In the genomic region with DNA sequence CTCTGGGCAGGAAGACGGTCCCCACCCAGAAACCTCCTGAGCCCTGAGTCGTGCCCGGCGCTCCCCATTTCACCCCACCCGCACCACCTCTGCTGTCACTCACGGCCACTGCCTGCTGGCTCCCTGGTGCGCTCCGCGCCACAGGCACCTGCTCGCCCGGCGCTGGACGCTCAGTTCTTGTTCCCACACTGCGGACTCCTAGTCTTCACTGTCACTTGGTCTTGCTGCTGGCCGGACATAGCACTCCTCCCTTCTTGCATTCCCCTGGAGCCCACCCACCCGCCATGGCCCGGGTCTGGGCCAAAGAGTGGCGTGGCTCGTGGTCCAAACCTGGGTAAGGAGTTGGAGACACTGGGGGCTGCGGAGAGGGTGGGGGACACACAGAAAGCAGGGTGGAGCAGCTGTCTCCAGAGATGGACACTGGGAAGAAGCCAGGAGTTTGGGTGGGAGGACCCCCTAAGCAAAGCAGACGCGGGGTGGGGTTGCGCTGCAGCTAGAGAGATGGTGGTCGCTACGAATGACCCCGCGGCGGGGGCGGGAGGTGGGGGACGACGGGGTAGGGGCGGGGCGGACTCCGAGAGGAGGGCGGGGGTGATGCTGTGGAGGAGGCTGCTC, we compare ENCODE assay signal across 8 mouse cellular contexts. TPM values are rescaled to one million over a fixed set of nuclear protein-coding genes. Genes with fewer than 3 reads are reported as not detected.
DNase-seq lines count a peak whose midpoint lies in the region; ATAC-seq and TF ChIP-seq lines count a peak whose summit lies in the region.

A gene (plus strand): TSS at position 233 of the 615 bp plus-strand sequence.

- peak within 1 kb of the TSS; percentile 95 for H3K4me2 ChIP-seq in forebrain, embryonic 13.5 days
- peak within 1 kb of the TSS; percentile 95 for H3K4me2 ChIP-seq in neural tube, embryonic 15.5 days

- peaks cover 30% of the 10 kb centered on the region for H3K4me1 ChIP-seq in heart, embryonic 10.5 days
- H3K4me1 ChIP-seq in E14TG2a.4 (replicated peaks; ENCODE audit: low read depth, low read length): peaks cover 39% of the 10 kb centered on the region
- peaks cover 39% of the 10 kb centered on the region for H3K4me1 ChIP-seq in forebrain, embryonic 13.5 days
- peaks cover 29% of the 10 kb centered on the region for H3K4me1 ChIP-seq in limb, embryonic 10.5 days
- peaks cover 49% of the 10 kb centered on the region for H3K4me1 ChIP-seq in neural tube, embryonic 15.5 days

- intact Hi-C loops in heart, postnatal 25 days (cut with DNase I): no loop called here

- 3% methylated on average over 34 of the region's 35 CpGs for WGBS in heart, embryonic 10.5 days
- 1% methylated on average over 25 of the region's 35 CpGs for WGBS in forebrain, embryonic 13.5 days
- WGBS in limb, embryonic 10.5 days: 3% methylated on average over 32 of the region's 35 CpGs
- WGBS in neural tube, embryonic 15.5 days: under 1% methylated on average over 25 of the region's 35 CpGs

- H3K27me3 ChIP-seq in heart, embryonic 10.5 days (ENCODE audit: insufficient read depth, poor library complexity, severe bottlenecking): peaks cover 86% of the 10 kb centered on the region
- peaks cover 84% of the 10 kb centered on the region for H3K27me3 ChIP-seq in E14TG2a.4 (ENCODE audit: insufficient read depth, low read length)
- peaks cover 58% of the 10 kb centered on the region for H3K27me3 ChIP-seq in forebrain, embryonic 13.5 days
- peaks cover 78% of the 10 kb centered on the region for H3K27me3 ChIP-seq in limb, embryonic 10.5 days (ENCODE audit: low read depth, poor library complexity, severe bottlenecking)
- peaks cover 6% of the 10 kb centered on the region for H3K27me3 ChIP-seq in neural tube, embryonic 15.5 days (replicated peaks)

- H3K9ac ChIP-seq in forebrain, embryonic 13.5 days: peak within 1 kb of the TSS; percentile 77
- H3K9ac ChIP-seq in neural tube, embryonic 15.5 days (replicated peaks): peak within 1 kb of the TSS; percentile 80

- peak; percentile 2; the same call in 1 of the 2 replicates for ATAC-seq in forebrain, embryonic 13.5 days
- no peak for ATAC-seq in neural tube, embryonic 15.5 days (ENCODE audit: low FRiP score)
- ATAC-seq in cerebellum, adult (ENCODE audit: insufficient number of reproducible peaks, low FRiP score, low TSS enrichment): no peak

- no peaks in the 10 kb centered on the region for H3K36me3 ChIP-seq in heart, embryonic 10.5 days
- no peaks in the 10 kb centered on the region for H3K36me3 ChIP-seq in E14TG2a.4 (ENCODE audit: insufficient read depth, low read length)
- H3K36me3 ChIP-seq in forebrain, embryonic 13.5 days (ENCODE audit: poor library complexity, severe bottlenecking): no peaks in the 10 kb centered on the region
- no peaks in the 10 kb centered on the region for H3K36me3 ChIP-seq in limb, embryonic 10.5 days
- H3K36me3 ChIP-seq in neural tube, embryonic 15.5 days: no peaks in the 10 kb centered on the region

- DNase-seq in heart, embryonic 10.5 days (ENCODE audit: low spot score): no peak
- no peak for DNase-seq in heart, postnatal 25 days (ENCODE audit: low spot score)
- peak; percentile 61 for DNase-seq in limb, embryonic 10.5 days (ENCODE audit: low spot score)
- DNase-seq in gastrocnemius, postnatal 10 days: no peak

- H3K9me3 ChIP-seq in heart, embryonic 10.5 days: no peaks in the 10 kb centered on the region
- H3K9me3 ChIP-seq in E14TG2a.4 (ENCODE audit: low read length): 0 out of 2 replicates have a peak, but pooled peaks cover 6% of the 10 kb centered on the region
- no peaks in the 10 kb centered on the region for H3K9me3 ChIP-seq in forebrain, embryonic 13.5 days (replicated peaks)
- H3K9me3 ChIP-seq in limb, embryonic 10.5 days (replicated peaks): no peaks in the 10 kb centered on the region
- H3K9me3 ChIP-seq in neural tube, embryonic 15.5 days (replicated peaks): no peaks in the 10 kb centered on the region

- peak within 1 kb of the TSS; percentile 44; the same call in 1 of the 2 replicates for H3K27ac ChIP-seq in heart, embryonic 10.5 days
- 0 out of 2 replicates have a peak within 1 kb of the TSS, but pooled peaks have one; percentile 19 for H3K27ac ChIP-seq in forebrain, embryonic 13.5 days
- H3K27ac ChIP-seq in limb, embryonic 10.5 days: peak within 1 kb of the TSS; percentile 64
- H3K27ac ChIP-seq in neural tube, embryonic 15.5 days (replicated peaks): peak within 1 kb of the TSS; percentile 76

- TF ChIP-seq CTCF in E14TG2a.4 (conservative IDR thresholded peaks at IDR 0.05; ENCODE audit: low read length): no peak

- peak within 1 kb of the TSS; percentile 67 for H3K4me3 ChIP-seq in heart, embryonic 10.5 days
- peak within 1 kb of the TSS; percentile 76 for H3K4me3 ChIP-seq in E14TG2a.4 (replicated peaks; ENCODE audit: low read length)
- H3K4me3 ChIP-seq in forebrain, embryonic 13.5 days: peak within 1 kb of the TSS; percentile 62
- H3K4me3 ChIP-seq in limb, embryonic 10.5 days: peak within 1 kb of the TSS; percentile 63
- H3K4me3 ChIP-seq in neural tube, embryonic 15.5 days (replicated peaks): peak within 1 kb of the TSS; percentile 79

RNA-seq across cellular contexts. Expression of the gene that starts here (rescaled TPM):
- 0.84 and 1.9 TPM in 2 replicates for polyA plus RNA-seq in heart, embryonic 10.5 days (2016; fragmentation: Nextera tagmentation; extraction: Ambion mirVana)
- total RNA-seq in heart, postnatal 25 days (2021): not detected
- polyA plus RNA-seq in forebrain, embryonic 13.5 days (2015; fragmentation: Nextera tagmentation; extraction: Ambion mirVana): 9.6 and 10.7 TPM in 2 replicates
- polyA plus RNA-seq in limb, embryonic 10.5 days (2016; fragmentation: Nextera tagmentation; extraction: Ambion mirVana): 1.6 and 1.8 TPM in 2 replicates
- 27.2 and 38.3 TPM in 2 replicates for polyA plus RNA-seq in neural tube, embryonic 15.5 days (2015; fragmentation: Nextera tagmentation; extraction: Ambion mirVana)
- 1 to 10 TPM; 1.1 TPM for total RNA-seq in gastrocnemius, postnatal 10 days (2021)

Comparison
In these comparisons a context has a peak if more than half of its experiments do, and no peak if none do; other contexts are left out.
1. H3K27ac ChIP-seq: peak in every context shown above with its lines; median percentile 76 in neural tube, embryonic 15.5 days; 64 in limb, embryonic 10.5 days; 44 in heart, embryonic 10.5 days; 19 in forebrain, embryonic 13.5 days.